Mouse (Mus musculus) liver, embryonic 14.5 days (tissue): ENCODE data around the gene Acer1.

Source experiments
- CTCF ChIP-seq: IDR thresholded peaks from 2 replicates; pipeline ENCODE4 v1.5.1; 2016; ENCODE audit warnings: antibody characterized with exemption, low read depth, control low read depth
- EP300 ChIP-seq: IDR thresholded peaks from 2 replicates; pipeline ENCODE4 v1.6.1; 2016; ENCODE audit warnings: antibody characterized with exemption, low read depth

DNA sequence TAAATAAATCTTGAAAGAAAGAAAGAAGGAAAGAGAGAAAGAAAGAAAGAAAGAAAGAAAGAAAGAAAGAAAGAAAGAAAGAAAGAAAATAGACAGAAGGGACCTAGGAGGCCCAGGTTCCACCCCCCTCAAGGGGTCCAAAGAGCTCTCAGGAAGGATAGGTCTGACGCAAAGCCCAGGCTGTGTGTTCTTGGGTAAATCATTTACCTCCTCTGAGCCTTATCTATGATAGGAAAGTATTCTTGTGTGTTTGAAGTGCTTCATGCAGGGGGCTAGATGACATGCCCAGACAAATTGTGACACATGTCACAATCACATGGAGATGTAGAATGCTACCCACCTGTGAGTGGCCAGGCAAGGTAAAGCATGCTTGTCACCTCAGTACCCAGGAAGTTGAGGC lies 29.3 kb downstream of the Acer1 start:
- no peak for TF ChIP-seq CTCF
- no peak for TF ChIP-seq EP300
